Mouse (Mus musculus): ENCODE measurements at regions not wholly inside any gene's neighbourhood (a gene's known extent, or its start where the extent isn't known, plus 50 kb on each side); places are given as distances from the start of the nearest gene placed in this dataset.

- no peaks in the 10 kb centered on the region for H3K36me3 ChIP-seq
- H3K27ac ChIP-seq = no peak overlapping the region
- H3K4me3 ChIP-seq = no peak overlapping the region
- H3K4me1 ChIP-seq = no peaks in the 10 kb centered on the region
- H3K9me3 ChIP-seq = no peaks in the 10 kb centered on the region
- no peaks in the 10 kb centered on the region for H3K27me3 ChIP-seq (ENCODE audit: insufficient read depth, poor library complexity, severe bottlenecking)
- DNase-seq (ENCODE audit: low spot score) = no peak
- 41% methylated on average over 7 of the region's 7 CpGs for WGBS
Measured at GRCm38 (mm10) chr5:106224141-106224540, 233.8 kb downstream of the Barhl2 start.

- no peak for DNase-seq (ENCODE audit: low spot score)
- no peak overlapping the region for H3K27ac ChIP-seq
- H3K36me3 ChIP-seq = no peaks in the 10 kb centered on the region
- no peaks in the 10 kb centered on the region for H3K9me3 ChIP-seq
- H3K4me1 ChIP-seq = no peaks in the 10 kb centered on the region
- WGBS = 77% methylated on average over 5 of the region's 5 CpGs
- H3K4me3 ChIP-seq = no peak overlapping the region
- no peaks in the 10 kb centered on the region for H3K27me3 ChIP-seq (ENCODE audit: insufficient read depth, poor library complexity, severe bottlenecking)
Measured at GRCm38 (mm10) chr5:106209543-106209942, 248.4 kb downstream of the Barhl2 start.

GRCm38 (mm10) chr5:106207706-106208105 is 250.3 kb downstream of the Barhl2 start:
- Histone ChIP-seq H3K4me1 (no peaks in the 10 kb centered on the region), H3K27me3 (ENCODE audit: insufficient read depth, poor library complexity, severe bottlenecking) (no peaks in the 10 kb centered on the region), H3K36me3 (no peaks in the 10 kb centered on the region), H3K4me3 (no peak overlapping the region), H3K27ac (no peak overlapping the region), H3K9me3 (no peaks in the 10 kb centered on the region)
- no peak for DNase-seq (ENCODE audit: low spot score)
- 84% methylated on average over 6 of the region's 6 CpGs for WGBS

GRCm38 (mm10) chr5:106205724-106206123 is 252.2 kb downstream of the Barhl2 start:
- H3K27me3 ChIP-seq (ENCODE audit: insufficient read depth, poor library complexity, severe bottlenecking) = no peaks in the 10 kb centered on the region
- no peak overlapping the region for H3K4me3 ChIP-seq
- H3K27ac ChIP-seq = no peak overlapping the region
- no peaks in the 10 kb centered on the region for H3K36me3 ChIP-seq
- DNase-seq (ENCODE audit: low spot score) = no peak
- no peaks in the 10 kb centered on the region for H3K4me1 ChIP-seq
- H3K9me3 ChIP-seq = no peaks in the 10 kb centered on the region
- WGBS = 64% methylated on average over 6 of the region's 6 CpGs

GRCm38 (mm10) chr5:106200631-106201030 is 257.3 kb downstream of the Barhl2 start:
- no peak for DNase-seq (ENCODE audit: low spot score)
- H3K27ac ChIP-seq = no peak overlapping the region
- 0 out of 2 replicates have a peak, but pooled peaks cover 3% of the 10 kb centered on the region for H3K27me3 ChIP-seq (ENCODE audit: insufficient read depth, poor library complexity, severe bottlenecking)
- no peak overlapping the region for H3K4me3 ChIP-seq
- no peaks in the 10 kb centered on the region for H3K36me3 ChIP-seq
- 78% methylated on average over 16 of the region's 16 CpGs for WGBS
- H3K4me1 ChIP-seq = no peaks in the 10 kb centered on the region
- H3K9me3 ChIP-seq = no peaks in the 10 kb centered on the region

GRCm38 (mm10) chr5:106199061-106199460 is 258.9 kb downstream of the Barhl2 start:
- Histone ChIP-seq H3K27ac (no peak overlapping the region), H3K9me3 (no peaks in the 10 kb centered on the region), H3K36me3 (no peaks in the 10 kb centered on the region), H3K27me3 (ENCODE audit: insufficient read depth, poor library complexity, severe bottlenecking) (0 out of 2 replicates have a peak, but pooled peaks cover 3% of the 10 kb centered on the region), H3K4me1 (no peaks in the 10 kb centered on the region), H3K4me3 (no peak overlapping the region)
- DNase-seq (ENCODE audit: low spot score) = no peak
- WGBS = 82% methylated on average over 3 of the region's 3 CpGs

- H3K36me3 ChIP-seq = no peaks in the 10 kb centered on the region
- H3K27me3 ChIP-seq (ENCODE audit: insufficient read depth, poor library complexity, severe bottlenecking) = no peaks in the 10 kb centered on the region
- no peak overlapping the region for H3K4me3 ChIP-seq
- H3K9me3 ChIP-seq = no peaks in the 10 kb centered on the region
- WGBS = 82% methylated on average over 11 of the region's 11 CpGs
- DNase-seq (ENCODE audit: low spot score) = no peak
- H3K27ac ChIP-seq = no peak overlapping the region
- H3K4me1 ChIP-seq = no peaks in the 10 kb centered on the region
Measured at GRCm38 (mm10) chr5:106191141-106191540, 266.8 kb downstream of the Barhl2 start.

GRCm38 (mm10) chr5:106181726-106182125 is 276.2 kb downstream of the Barhl2 start:
- Histone ChIP-seq H3K9me3 (no peaks in the 10 kb centered on the region), H3K4me3 (no peak overlapping the region), H3K4me1 (no peaks in the 10 kb centered on the region), H3K36me3 (no peaks in the 10 kb centered on the region), H3K27ac (no peak overlapping the region), H3K27me3 (ENCODE audit: insufficient read depth, poor library complexity, severe bottlenecking) (no peaks in the 10 kb centered on the region; the same call in 1 of the 2 replicates)
- 88% methylated on average over 23 of the region's 23 CpGs for WGBS
- peak; percentile 58 for DNase-seq (ENCODE audit: low spot score)

- DNase-seq (ENCODE audit: low spot score) = no peak
- WGBS = 8% methylated on average over 3 of the region's 3 CpGs
- Histone ChIP-seq H3K36me3 (no peaks in the 10 kb centered on the region), H3K4me3 (no peak overlapping the region), H3K9me3 (no peaks in the 10 kb centered on the region), H3K4me1 (peaks cover 10% of the 10 kb centered on the region), H3K27ac (peak overlapping the region; percentile 30; the same call in 1 of the 2 replicates), H3K27me3 (ENCODE audit: insufficient read depth, poor library complexity, severe bottlenecking) (no peaks in the 10 kb centered on the region)
Measured at GRCm38 (mm10) chr5:106172162-106172561, 285.8 kb downstream of the Barhl2 start.

- 93% methylated on average over 4 of the region's 4 CpGs for WGBS
- DNase-seq (ENCODE audit: low spot score) = no peak
- Histone ChIP-seq H3K4me1 (peaks cover 10% of the 10 kb centered on the region), H3K27ac (no peak overlapping the region), H3K27me3 (ENCODE audit: insufficient read depth, poor library complexity, severe bottlenecking) (no peaks in the 10 kb centered on the region), H3K36me3 (no peaks in the 10 kb centered on the region), H3K9me3 (no peaks in the 10 kb centered on the region), H3K4me3 (no peak overlapping the region)
Measured at GRCm38 (mm10) chr5:106170405-106170804, 287.6 kb downstream of the Barhl2 start.

GRCm38 (mm10) chr5:106167556-106167955 is 290.4 kb downstream of the Barhl2 start:
- Histone ChIP-seq H3K36me3 (no peaks in the 10 kb centered on the region), H3K4me1 (peaks cover 10% of the 10 kb centered on the region), H3K9me3 (no peaks in the 10 kb centered on the region), H3K27ac (no peak overlapping the region), H3K4me3 (no peak overlapping the region), H3K27me3 (ENCODE audit: insufficient read depth, poor library complexity, severe bottlenecking) (no peaks in the 10 kb centered on the region)
- DNase-seq (ENCODE audit: low spot score) = no peak
- 81% methylated on average over 11 of the region's 11 CpGs for WGBS

GRCm38 (mm10) chr5:106166266-106166665 is 289.9 kb downstream of the Zfp326 start:
- Histone ChIP-seq H3K36me3 (no peaks in the 10 kb centered on the region), H3K27me3 (ENCODE audit: insufficient read depth, poor library complexity, severe bottlenecking) (no peaks in the 10 kb centered on the region), H3K27ac (no peak overlapping the region), H3K4me1 (no peaks in the 10 kb centered on the region), H3K9me3 (no peaks in the 10 kb centered on the region), H3K4me3 (no peak overlapping the region)
- WGBS = 54% methylated on average over 5 of the region's 5 CpGs
- DNase-seq (ENCODE audit: low spot score) = no peak

GRCm38 (mm10) chr5:106164190-106164589 is 287.8 kb downstream of the Zfp326 start:
- Histone ChIP-seq H3K4me1 (no peaks in the 10 kb centered on the region), H3K36me3 (no peaks in the 10 kb centered on the region), H3K27ac (no peak overlapping the region), H3K9me3 (no peaks in the 10 kb centered on the region), H3K27me3 (ENCODE audit: insufficient read depth, poor library complexity, severe bottlenecking) (no peaks in the 10 kb centered on the region), H3K4me3 (no peak overlapping the region)
- WGBS = 87% methylated on average over 8 of the region's 8 CpGs
- no peak for DNase-seq (ENCODE audit: low spot score)

- no peaks in the 10 kb centered on the region for H3K36me3 ChIP-seq
- no peaks in the 10 kb centered on the region for H3K9me3 ChIP-seq
- H3K4me1 ChIP-seq = no peaks in the 10 kb centered on the region
- no peak overlapping the region for H3K27ac ChIP-seq
- H3K27me3 ChIP-seq (ENCODE audit: insufficient read depth, poor library complexity, severe bottlenecking) = no peaks in the 10 kb centered on the region
- no peak for DNase-seq (ENCODE audit: low spot score)
- 69% methylated on average over 12 of the region's 12 CpGs for WGBS
- H3K4me3 ChIP-seq = no peak overlapping the region
Measured at GRCm38 (mm10) chr5:106162981-106163653, 286.8 kb downstream of the Zfp326 start.
